Mouse (Mus musculus) ES-E14 (cell line): ENCODE measurements at regions not wholly inside any gene's neighbourhood (a gene's known extent, or its start where the extent isn't known, plus 50 kb on each side); places are given as distances from the start of the nearest gene placed in this dataset.

Source experiments
- CHD2 ChIP-seq: IDR thresholded peaks from 2 replicates; pipeline ENCODE4 v1.6.1; 2014; ENCODE audit warnings: mild to moderate bottlenecking, low read depth, low read length, inconsistent platforms
- HCFC1 ChIP-seq: IDR thresholded peaks from 2 replicates; pipeline ENCODE4 v1.6.1; 2012; ENCODE audit warnings: low read length, inconsistent platforms, borderline replicate concordance; ENCODE audit not compliant: insufficient read depth
- MAFK ChIP-seq: IDR thresholded peaks from 2 replicates; pipeline ENCODE4 v1.6.1; 2014; ENCODE audit warnings: mild to moderate bottlenecking, low read depth, low read length, inconsistent platforms; ENCODE audit not compliant: insufficient read depth
- ZC3H11A ChIP-seq: IDR thresholded peaks from 2 replicates; pipeline ENCODE4 v1.6.1; 2012; ENCODE audit warnings: low read depth, mild to moderate bottlenecking, inconsistent platforms, low read length, borderline replicate concordance

DNA sequence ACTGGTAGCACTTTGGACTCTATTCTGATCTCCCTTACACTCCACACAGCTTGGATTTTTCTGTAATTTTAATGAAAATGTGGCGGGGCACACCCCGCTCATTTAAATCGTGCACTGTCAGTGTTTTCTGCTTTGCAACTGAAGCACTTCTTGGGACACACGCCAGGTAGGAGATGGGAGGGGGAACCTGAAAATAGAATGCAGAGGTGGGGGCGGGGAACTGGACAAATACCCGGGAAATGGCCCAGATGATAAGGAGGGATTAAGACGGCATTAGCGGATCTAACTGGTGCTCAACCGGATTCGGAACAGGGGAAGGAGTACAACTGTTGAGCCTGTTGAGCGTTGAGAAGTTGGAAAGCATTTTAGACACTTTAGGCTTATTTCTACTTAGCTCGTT, 125.5 kb upstream of the Adgrl2 start:
- TF ChIP-seq ZC3H11A = no peak
- no peak for TF ChIP-seq CHD2
- TF ChIP-seq HCFC1 = no peak
- no peak for TF ChIP-seq MAFK
